Mouse (Mus musculus) stomach, embryonic 16.5 days (tissue): ENCODE measurements around the gene Sp2. TPM values are rescaled to one million over a fixed set of nuclear protein-coding genes. Genes with fewer than 3 reads are reported as not detected.

Source experiments
- ATAC-seq: fragments of 200-750 bp; cut with Nextera tagmentation; 2 replicates; pipeline ENCODE4 v1.8.0; 2017; ENCODE audit warnings: moderate number of reproducible peaks, moderate TSS enrichment; ENCODE audit not compliant: insufficient read depth, low FRiP score
- H3K27ac ChIP-seq: fragments of 300-500 bp; sonication (generic); 2 replicates; pipeline ENCODE4 v1.5.1; 2014; ENCODE audit warnings: low read length
- H3K27me3 ChIP-seq: fragments of 300-500 bp; sonication (generic); 2 replicates; pipeline ENCODE4 v1.6.1; 2014; ENCODE audit warnings: low read length, control low read depth, mixed read lengths; ENCODE audit not compliant: control insufficient read depth, insufficient read depth
- H3K36me3 ChIP-seq: fragments of 300-500 bp; sonication (generic); 2 replicates; pipeline ENCODE4 v1.6.1; 2014; ENCODE audit warnings: low read length; ENCODE audit not compliant: control insufficient read depth, insufficient read depth
- H3K4me1 ChIP-seq: fragments of 300-500 bp; sonication (generic); 2 replicates; pipeline ENCODE4 v1.6.1; 2014; ENCODE audit warnings: low read length, control low read depth, mixed read lengths; ENCODE audit not compliant: control insufficient read depth, insufficient read depth
- H3K4me2 ChIP-seq: fragments of 300-500 bp; sonication (generic); 2 replicates; pipeline ENCODE4 v1.6.1; 2014; ENCODE audit warnings: low read depth, low read length, mixed read lengths
- H3K4me3 ChIP-seq: fragments of 300-500 bp; sonication (generic); replicated peaks from 2 replicates; pipeline ENCODE4 v1.5.1; 2014; ENCODE audit warnings: mild to moderate bottlenecking, low read length
- H3K9ac ChIP-seq: fragments of 300-500 bp; sonication (generic); 2 replicates; pipeline ENCODE4 v1.6.1; 2014; ENCODE audit warnings: low read length
- H3K9me3 ChIP-seq: fragments of 300-500 bp; sonication (generic); replicated peaks from 2 replicates; pipeline ENCODE4 v1.6.1; 2016; ENCODE audit warnings: low read length, control low read depth; ENCODE audit not compliant: control insufficient read depth
- WGBS: fragments of 180-500 bp; shearing (Covaris S2); extraction: QIAGEN DNeasy Blood & Tissue Kit; methylation state at CpG from one replicate; pipeline ENCODE4 v1.1.7; 2014; 5-methylcytosine and 5-hydroxymethylcytosine counted together
- polyA plus RNA-seq: library from polyadenylated mRNA; unstranded; fragments of >200 nt; fragmentation: Nextera tagmentation; extraction: Ambion mirVana; gene quantifications from 2 replicates; pipeline ENCODE4 v1.2.1, GENCODE M21; 2015

Sp2 gene
- polyA plus RNA-seq, 1 experiment from 2014 or later: 13.4 TPM

DNA sequence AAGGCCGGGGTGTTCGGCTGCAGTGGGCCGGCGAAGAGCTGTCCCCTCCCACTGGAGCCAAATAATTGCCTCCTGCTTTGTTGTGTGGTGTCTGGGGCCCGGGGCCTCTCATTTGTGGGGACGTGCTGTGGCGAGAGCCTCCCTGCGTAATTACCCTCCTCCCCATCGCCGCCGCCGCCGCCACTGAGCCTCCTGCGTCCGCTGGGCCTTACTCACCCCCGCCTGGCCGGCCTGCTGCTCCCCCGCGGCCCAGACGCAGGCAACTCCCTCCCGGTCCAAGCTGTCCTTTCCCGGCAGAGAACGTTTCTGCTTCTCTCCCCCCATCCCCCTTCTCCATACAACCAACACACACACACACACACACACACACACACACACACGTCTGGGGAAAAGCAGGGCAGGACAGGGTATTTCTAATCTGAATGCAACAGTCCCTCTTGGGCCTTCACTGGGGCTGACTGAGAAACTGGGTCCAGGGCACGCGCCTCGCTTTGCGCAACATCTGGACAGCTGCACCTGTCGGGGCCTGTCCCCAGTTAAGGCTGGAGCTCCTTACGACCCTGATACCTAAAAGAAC lies 14.7 kb upstream of the Sp2 start:
- H3K27me3 ChIP-seq: 0 out of 2 replicates have a peak, but pooled peaks cover 5% of the 10 kb centered on the region
- H3K27ac ChIP-seq: no peak overlapping the region
- H3K4me1 ChIP-seq: peaks cover 8% of the 10 kb centered on the region; the same call in 1 of the 2 replicates
- H3K36me3 ChIP-seq: no peaks in the 10 kb centered on the region
- peak; percentile 45; the same call in 1 of the 2 replicates for ATAC-seq
- 9% methylated on average over 30 of the region's 30 CpGs for WGBS
- H3K9ac ChIP-seq: peak overlapping the region; percentile 73
- H3K4me3 ChIP-seq: peak overlapping the region; percentile 38
- H3K9me3 ChIP-seq: no peaks in the 10 kb centered on the region
- peak overlapping the region; percentile 60 for H3K4me2 ChIP-seq

DNA sequence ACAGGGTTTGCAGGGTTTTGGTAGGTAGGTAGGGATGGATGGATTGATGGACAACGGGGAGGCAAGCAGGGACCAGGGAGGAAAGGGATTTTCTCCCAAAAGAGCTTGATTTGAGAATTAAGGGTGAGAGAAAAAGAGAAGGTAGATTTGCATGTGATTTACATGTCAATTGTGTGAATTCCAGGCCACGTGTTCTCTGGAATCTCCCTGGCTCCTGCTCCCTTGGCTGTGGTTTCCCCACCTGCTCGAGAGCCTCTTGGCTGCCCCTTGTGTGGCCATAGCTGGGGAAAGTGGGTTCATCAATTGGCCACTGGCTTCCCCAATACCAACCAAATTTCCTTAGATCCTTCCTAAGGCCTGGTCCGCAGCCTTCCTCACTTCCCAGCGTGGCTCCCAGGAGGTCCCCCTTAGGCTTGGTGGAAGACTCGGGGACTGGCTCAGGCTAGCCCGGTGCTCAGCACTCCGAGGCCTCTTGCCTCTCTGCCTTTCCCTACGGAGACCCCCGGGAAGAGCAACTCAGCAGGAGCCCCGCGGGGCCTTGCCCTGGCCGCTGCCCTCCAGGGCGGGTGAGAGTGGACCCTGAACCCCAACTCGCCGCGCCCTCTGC lies 14.1 kb upstream of the Sp2 start:
- no peaks in the 10 kb centered on the region for H3K36me3 ChIP-seq
- peak overlapping the region; percentile 38 for H3K4me3 ChIP-seq
- no peak overlapping the region for H3K27ac ChIP-seq
- no peaks in the 10 kb centered on the region for H3K9me3 ChIP-seq
- ATAC-seq: no peak
- H3K4me1 ChIP-seq: peaks cover 8% of the 10 kb centered on the region; the same call in 1 of the 2 replicates
- 24% methylated on average over 17 of the region's 17 CpGs for WGBS
- peak overlapping the region; percentile 73 for H3K9ac ChIP-seq
- 0 out of 2 replicates have a peak, but pooled peaks cover 5% of the 10 kb centered on the region for H3K27me3 ChIP-seq
- H3K4me2 ChIP-seq: peak overlapping the region; percentile 60

DNA sequence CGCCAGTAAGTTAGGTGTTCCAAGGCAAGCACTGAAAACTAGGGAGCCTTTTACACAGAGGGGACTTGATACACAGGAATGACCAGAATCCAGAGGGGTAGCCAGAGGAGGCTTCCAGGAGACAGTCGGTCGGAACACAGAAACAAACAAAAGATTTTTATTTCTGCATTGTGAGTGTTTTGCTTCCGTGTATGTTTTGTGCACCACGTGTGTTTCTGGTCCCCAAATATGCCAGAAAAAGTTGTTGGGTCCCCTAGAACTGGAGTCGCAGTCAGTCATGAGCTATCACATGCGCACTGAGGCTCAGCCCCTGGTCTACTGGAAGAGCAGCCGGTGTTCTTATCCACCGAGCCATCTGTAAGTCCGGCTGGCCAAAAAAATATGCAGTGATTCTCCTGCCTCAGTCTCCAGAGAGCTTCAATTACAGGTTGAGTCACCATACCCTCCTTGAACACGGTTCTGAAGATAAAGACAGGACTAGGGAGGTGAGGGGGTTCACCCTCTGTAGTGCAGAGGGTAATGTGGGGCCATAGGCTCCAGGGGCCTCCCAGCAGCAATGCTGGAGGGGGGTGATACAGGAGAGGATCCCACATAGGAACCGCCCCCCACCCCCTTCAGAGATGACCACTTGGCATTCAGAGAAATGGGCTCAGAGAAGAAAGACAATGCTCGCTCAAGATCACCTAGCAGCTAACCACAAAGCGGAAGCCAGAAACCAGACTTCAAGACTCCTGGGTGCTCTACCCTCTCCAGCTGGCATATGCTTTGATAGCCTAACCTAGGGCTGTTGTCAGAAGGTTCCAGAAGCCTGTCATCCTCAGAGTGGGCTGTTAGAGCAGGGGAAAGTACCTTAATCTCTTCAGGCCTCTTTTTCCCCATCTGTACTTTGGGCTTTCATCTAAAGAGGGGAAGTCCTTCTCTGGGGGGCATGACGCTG lies 13.3 kb upstream of the Sp2 start:
- Histone ChIP-seq H3K4me3 (no peak overlapping the region), H3K27ac (no peak overlapping the region), H3K9me3 (no peaks in the 10 kb centered on the region), H3K9ac (no peak overlapping the region), H3K36me3 (no peaks in the 10 kb centered on the region), H3K4me2 (no peak overlapping the region), H3K27me3 (0 out of 2 replicates have a peak, but pooled peaks cover 5% of the 10 kb centered on the region), H3K4me1 (peaks cover 8% of the 10 kb centered on the region; the same call in 1 of the 2 replicates)
- ATAC-seq: no peak
- WGBS: 71% methylated on average over 15 of the region's 15 CpGs

DNA sequence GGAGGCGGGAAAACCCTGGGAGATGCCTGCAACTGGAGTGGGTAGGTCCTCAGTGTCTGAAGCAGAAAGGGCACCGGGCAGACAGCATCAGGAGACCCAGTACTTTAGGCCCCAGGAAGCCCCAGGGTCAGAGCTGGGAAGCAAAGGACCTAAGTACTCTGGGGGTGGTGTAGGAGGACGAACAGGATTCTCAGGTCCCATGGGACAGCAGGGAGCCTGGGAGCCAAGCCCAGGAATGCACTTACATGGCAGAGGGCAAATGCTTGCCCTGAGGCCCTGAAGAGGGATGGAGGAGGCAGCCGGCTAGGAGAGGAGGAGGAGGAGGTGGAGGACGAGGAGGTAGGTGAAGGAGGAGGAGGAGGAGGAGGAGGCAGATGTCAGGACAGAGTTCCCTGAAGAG lies 12.3 kb upstream of the Sp2 start:
- Histone ChIP-seq H3K27ac (no peak overlapping the region), H3K4me2 (no peak overlapping the region), H3K4me3 (no peak overlapping the region), H3K9me3 (no peaks in the 10 kb centered on the region), H3K36me3 (no peaks in the 10 kb centered on the region), H3K9ac (peak overlapping the region; percentile 16; the same call in 1 of the 2 replicates), H3K27me3 (0 out of 2 replicates have a peak, but pooled peaks cover 5% of the 10 kb centered on the region), H3K4me1 (peaks cover 8% of the 10 kb centered on the region; the same call in 1 of the 2 replicates)
- no peak for ATAC-seq
- 42% methylated on average over 5 of the region's 5 CpGs for WGBS

DNA sequence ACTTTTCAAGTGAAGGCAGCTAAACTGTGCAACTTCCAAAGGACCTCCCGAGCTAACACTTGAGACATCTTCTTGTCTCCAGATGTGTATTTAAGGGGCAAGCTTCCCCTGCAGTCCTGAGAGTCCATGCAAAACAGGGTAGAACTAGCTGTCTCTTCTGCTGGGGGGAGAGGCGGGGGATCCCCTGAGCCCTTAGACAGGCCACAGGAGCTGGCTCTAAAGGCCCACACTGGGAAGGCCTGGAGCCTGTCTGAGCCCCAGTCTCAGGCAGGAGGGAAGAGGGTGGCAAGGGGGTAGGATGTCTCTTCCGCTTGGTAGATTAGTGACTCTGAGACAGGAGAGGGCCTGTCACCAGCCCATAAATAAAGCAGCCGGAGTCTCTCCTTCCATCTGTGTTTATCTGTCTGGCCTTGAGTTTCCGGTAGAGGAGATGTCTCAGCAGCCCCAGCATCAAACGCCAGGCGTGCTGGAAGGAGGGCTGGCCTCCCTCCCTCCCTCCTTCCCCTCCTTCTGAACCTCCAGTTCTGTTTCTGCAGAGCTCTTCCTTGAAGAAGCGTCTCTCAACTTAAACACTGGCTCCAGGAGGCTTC lies 10.1 kb upstream of the Sp2 start:
- H3K4me2 ChIP-seq: no peak overlapping the region
- 0 out of 2 replicates have a peak, but pooled peaks have one; percentile 21 for ATAC-seq
- WGBS: 38% methylated on average over 8 of the region's 8 CpGs
- no peak overlapping the region for H3K9ac ChIP-seq
- no peaks in the 10 kb centered on the region for H3K27me3 ChIP-seq
- no peak overlapping the region for H3K4me3 ChIP-seq
- H3K9me3 ChIP-seq: no peaks in the 10 kb centered on the region
- H3K27ac ChIP-seq: peak overlapping the region; percentile 70; the same call in 1 of the 2 replicates
- peaks cover 15% of the 10 kb centered on the region; the same call in 1 of the 2 replicates for H3K4me1 ChIP-seq
- H3K36me3 ChIP-seq: no peaks in the 10 kb centered on the region

DNA sequence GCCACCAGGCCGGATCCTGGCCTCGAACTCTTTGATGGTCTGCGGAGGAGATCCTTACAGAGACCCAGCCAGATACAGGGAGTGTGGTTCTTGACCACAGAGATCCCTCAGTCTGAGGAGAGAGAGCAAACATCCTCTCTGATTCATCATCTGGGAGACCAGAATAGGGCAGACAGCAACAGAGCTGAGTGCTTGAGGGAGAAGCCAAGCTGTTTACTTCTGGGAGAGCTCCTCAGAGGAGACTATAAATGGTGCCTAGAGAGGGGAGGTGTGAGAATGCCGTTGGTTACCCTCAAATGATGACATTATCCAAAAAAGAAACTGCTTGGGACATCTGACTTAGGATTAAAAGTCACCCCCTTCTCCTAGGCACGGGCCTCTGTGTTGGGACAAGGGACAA lies 8.7 kb upstream of the Sp2 start:
- 69% methylated on average over 5 of the region's 5 CpGs for WGBS
- no peak overlapping the region for H3K9ac ChIP-seq
- H3K27ac ChIP-seq: no peak overlapping the region
- H3K4me3 ChIP-seq: no peak overlapping the region
- peaks cover 9% of the 10 kb centered on the region; the same call in 1 of the 2 replicates for H3K4me1 ChIP-seq
- no peaks in the 10 kb centered on the region for H3K36me3 ChIP-seq
- no peaks in the 10 kb centered on the region; the same call in none of the 2 replicates for H3K27me3 ChIP-seq
- ATAC-seq: no peak
- no peaks in the 10 kb centered on the region for H3K9me3 ChIP-seq
- no peak overlapping the region for H3K4me2 ChIP-seq

DNA sequence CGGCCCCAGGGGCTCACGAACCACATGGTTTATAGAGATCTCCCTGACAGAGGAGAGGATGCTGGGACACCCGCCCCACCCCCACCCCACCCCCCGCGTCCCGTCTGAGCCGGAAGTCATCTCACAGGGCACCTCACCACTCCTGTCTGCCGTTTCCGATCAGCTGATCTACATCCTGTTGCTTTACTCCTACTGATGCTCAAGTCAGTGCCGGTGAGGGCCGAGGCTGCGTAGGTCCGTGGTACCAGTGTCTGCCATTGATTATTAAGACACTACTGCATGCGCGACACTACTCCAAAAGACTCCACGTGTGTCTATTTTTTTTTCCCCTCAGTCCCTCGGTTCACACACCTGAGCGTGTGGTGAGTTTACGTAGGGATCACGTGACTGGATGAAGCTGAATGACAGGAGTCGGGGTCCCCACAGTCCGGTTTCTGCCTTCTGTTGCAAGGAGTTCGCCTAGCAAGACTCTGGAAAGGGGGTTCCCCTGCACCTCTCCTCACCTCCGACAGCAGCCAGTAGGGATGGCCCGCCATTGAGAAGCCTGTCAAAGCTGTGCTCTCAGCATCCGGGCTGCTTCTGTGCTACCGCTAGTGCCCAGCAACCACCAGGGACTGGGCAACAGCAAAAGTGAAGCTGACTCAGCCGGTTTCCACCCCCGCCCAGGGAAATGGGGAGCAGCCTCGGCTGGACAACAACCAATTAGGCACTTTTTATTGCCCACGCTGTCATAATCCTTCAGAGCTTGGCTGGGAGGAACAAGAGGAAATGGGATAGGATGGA lies 5.3 kb upstream of the Sp2 start:
- H3K4me2 ChIP-seq: peak overlapping the region; percentile 45
- peak overlapping the region; percentile 12 for H3K4me3 ChIP-seq
- ATAC-seq: 0 out of 2 replicates have a peak, but pooled peaks have one; percentile 15
- no peaks in the 10 kb centered on the region for H3K9me3 ChIP-seq
- H3K4me1 ChIP-seq: peaks cover 9% of the 10 kb centered on the region; the same call in 1 of the 2 replicates
- peak overlapping the region; percentile 21 for H3K9ac ChIP-seq
- H3K27ac ChIP-seq: no peak overlapping the region
- H3K27me3 ChIP-seq: no peaks in the 10 kb centered on the region; the same call in none of the 2 replicates
- no peaks in the 10 kb centered on the region for H3K36me3 ChIP-seq
- WGBS: 6% methylated on average over 31 of the region's 31 CpGs

DNA sequence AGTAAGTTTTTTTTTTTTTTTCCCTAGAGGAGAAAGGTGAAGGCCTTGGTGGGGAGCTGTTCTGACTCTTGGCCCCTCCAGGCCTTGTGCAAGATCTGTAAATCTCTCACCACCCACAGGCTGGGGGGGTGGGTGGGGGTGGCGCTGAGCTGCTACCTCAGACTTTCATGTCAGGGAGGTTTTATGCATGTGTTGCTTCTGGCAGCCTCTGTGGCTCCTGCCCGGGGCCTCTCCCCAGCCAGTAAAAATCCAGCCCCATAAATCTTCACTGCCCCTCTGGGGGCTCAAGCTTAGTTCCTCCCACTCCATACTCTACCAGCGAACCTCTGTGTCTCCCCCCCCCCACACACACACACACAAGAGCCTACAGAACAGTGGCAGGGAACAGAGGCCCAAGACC lies 3.7 kb upstream of the Sp2 start:
- no peak overlapping the region for H3K4me3 ChIP-seq
- H3K9me3 ChIP-seq: no peaks in the 10 kb centered on the region
- H3K27ac ChIP-seq: no peak overlapping the region
- 34% methylated on average over 3 of the region's 3 CpGs for WGBS
- H3K36me3 ChIP-seq: no peaks in the 10 kb centered on the region
- no peak overlapping the region for H3K9ac ChIP-seq
- no peaks in the 10 kb centered on the region; the same call in none of the 2 replicates for H3K27me3 ChIP-seq
- no peak for ATAC-seq
- peaks cover 9% of the 10 kb centered on the region; the same call in 1 of the 2 replicates for H3K4me1 ChIP-seq
- H3K4me2 ChIP-seq: no peak overlapping the region
